Mouse (Mus musculus) MEL (cell line): ENCODE measurements around the gene Scarb1. TPM values are rescaled to one million over a fixed set of nuclear protein-coding genes. Genes with fewer than 3 reads are reported as not detected.
A peak's percentile ranks its signal among the peaks of the same experiment; 100 is the strongest.

Experiments
- DNase-seq: peaks from one replicate; pipeline ENCODE4 v3.0.0; 2011; ENCODE audit warnings: low read depth, low spot score
- H3K27ac ChIP-seq: 2 replicates; pipeline ENCODE4 v1.5.1; 2012; ENCODE audit warnings: low read depth, mild to moderate bottlenecking, control low read depth, low read length, moderate library complexity; ENCODE audit not compliant: control insufficient read depth
- H3K27me3 ChIP-seq, 2 experiments: fragments of 150-350 bp in 1 of 2; sonication (generic) in 1 of 2; 2 replicates each; pipeline ENCODE4 v1.6.1; 2012; ENCODE audit warnings: low read length in 2 of 2, mild to moderate bottlenecking in 2 of 2, improper control_type of control experiment in 1 of 2, moderate library complexity in 1 of 2; ENCODE audit not compliant: insufficient read depth in 2 of 2, control insufficient read depth in 1 of 2
- H3K36me3 ChIP-seq, 2 experiments: 2 replicates each; pipeline ENCODE4 v1.6.1; 2012 to 2014; ENCODE audit warnings: low read length in 2 of 2, improper control_type of control experiment in 1 of 2, inconsistent platforms in 1 of 2, mild to moderate bottlenecking in 1 of 2; ENCODE audit not compliant: insufficient read depth in 2 of 2, control insufficient read depth in 1 of 2
- H3K4me1 ChIP-seq, 2 experiments: fragments of 150-350 bp in 1 of 2; sonication (generic) in 1 of 2; 2 replicates each; pipeline ENCODE4 v1.6.1; 2012; ENCODE audit warnings: low read length in 2 of 2, improper control_type of control experiment in 1 of 2, mild to moderate bottlenecking in 1 of 2; ENCODE audit not compliant: insufficient read depth in 2 of 2, control insufficient read depth in 1 of 2
- H3K4me3 ChIP-seq, 2 experiments: fragments of 150-350 bp in 1 of 2; sonication (generic) in 1 of 2; 2 replicates each; pipeline ENCODE4 v1.5.1; 2012; ENCODE audit warnings: low read depth in 2 of 2, low read length in 2 of 2, mild to moderate bottlenecking in 2 of 2, moderate library complexity in 2 of 2, control low read depth in 1 of 2, improper control_type of control experiment in 1 of 2; ENCODE audit not compliant: control insufficient read depth in 1 of 2, insufficient read depth in 1 of 2
- H3K79me2 ChIP-seq: 2 replicates; pipeline ENCODE4 v1.6.1; 2012; ENCODE audit warnings: mild to moderate bottlenecking, low read length, moderate library complexity; ENCODE audit not compliant: control insufficient read depth, poor library complexity, insufficient read depth
- H3K9ac ChIP-seq: 2 replicates; pipeline ENCODE4 v1.6.1; 2012; ENCODE audit warnings: low read depth, mild to moderate bottlenecking, control low read depth, low read length, moderate library complexity; ENCODE audit not compliant: control insufficient read depth, poor library complexity, severe bottlenecking
- H3K9me3 ChIP-seq: fragments of 150-350 bp; sonication (generic); replicated peaks from 2 replicates; pipeline ENCODE4 v1.6.1; 2012; ENCODE audit warnings: mild to moderate bottlenecking, low read length, improper control_type of control experiment, moderate library complexity; ENCODE audit not compliant: insufficient read depth
- BHLHE40 ChIP-seq: IDR thresholded peaks from 2 replicates; pipeline ENCODE4 v1.6.1; 2012; ENCODE audit warnings: low read depth, mild to moderate bottlenecking, inconsistent platforms, low read length, improper control_type of control experiment, borderline replicate concordance
- CTCF ChIP-seq, 3 experiments: IDR thresholded peaks in 2 of 3; conservative IDR thresholded peaks in 1 of 3; 2 replicates each; pipeline ENCODE4 v1.5.1; 2011 to 2012; ENCODE audit warnings: low read length in 3 of 3, low read depth in 2 of 3, mild to moderate bottlenecking in 2 of 3, improper control_type of control experiment in 1 of 3, inconsistent platforms in 1 of 3, mixed read lengths in 1 of 3, moderate library complexity in 1 of 3; ENCODE audit not compliant: control insufficient read depth in 1 of 3, insufficient read depth in 1 of 3, poor library complexity in 1 of 3, severe bottlenecking in 1 of 3
- ELF1 ChIP-seq: IDR thresholded peaks from 2 replicates; pipeline ENCODE4 v1.6.1; 2014; ENCODE audit warnings: low read depth, mild to moderate bottlenecking, inconsistent platforms, low read length, improper control_type of control experiment, moderate library complexity
- KAT2A ChIP-seq: conservative IDR thresholded peaks from 2 replicates; pipeline ENCODE4 v1.6.1; 2012; ENCODE audit warnings: low read depth, low read length, improper control_type of control experiment, inconsistent platforms
- MAFK ChIP-seq: IDR thresholded peaks from 2 replicates; pipeline ENCODE4 v1.6.1; 2011; ENCODE audit warnings: low read depth, mild to moderate bottlenecking, low read length, improper control_type of control experiment, borderline replicate concordance
- MAX ChIP-seq: IDR thresholded peaks from 2 replicates; pipeline ENCODE4 v1.6.1; 2011; ENCODE audit warnings: low read length, improper control_type of control experiment
- MYB ChIP-seq: IDR thresholded peaks from 2 replicates; pipeline ENCODE4 v1.6.1; 2011; ENCODE audit warnings: mild to moderate bottlenecking, low read depth, low read length, improper control_type of control experiment
- MYC ChIP-seq: IDR thresholded peaks from 2 replicates; pipeline ENCODE4 v1.6.1; 2011; ENCODE audit warnings: low read depth, mild to moderate bottlenecking, low read length, improper control_type of control experiment, moderate library complexity
- SMC3 ChIP-seq: IDR thresholded peaks from 2 replicates; pipeline ENCODE4 v1.6.1; 2011; ENCODE audit warnings: low read depth, low read length, improper control_type of control experiment
- TBP ChIP-seq: IDR thresholded peaks from 2 replicates; pipeline ENCODE4 v1.8.0; 2011; ENCODE audit warnings: low read depth, low read length, improper control_type of control experiment
- USF1 ChIP-seq: IDR thresholded peaks from 2 replicates; pipeline ENCODE4 v1.6.1; 2014; ENCODE audit warnings: low read depth, mild to moderate bottlenecking, inconsistent platforms, low read length, improper control_type of control experiment, moderate library complexity
- USF2 ChIP-seq, 2 experiments: IDR thresholded peaks; 2 replicates each; pipeline ENCODE4 v1.6.1; 2011 to 2012; ENCODE audit warnings: improper control_type of control experiment in 2 of 2, low read length in 2 of 2, borderline replicate concordance in 1 of 2, inconsistent platforms in 1 of 2, low read depth in 1 of 2, mild to moderate bottlenecking in 1 of 2; ENCODE audit not compliant: insufficient read depth in 1 of 2
- ZC3H11A ChIP-seq: IDR thresholded peaks from 2 replicates; pipeline ENCODE4 v1.6.1; 2012; ENCODE audit warnings: low read depth, mild to moderate bottlenecking, inconsistent platforms, low read length, improper control_type of control experiment
- polyA plus RNA-seq, 2 experiments: library from polyadenylated mRNA; stranded (reverse) in 1 of 2; unstranded in 1 of 2; fragments of >175 nt in 1 of 2; fragments of >200 nt in 1 of 2; gene quantifications; 2 replicates each; pipeline versions ENCODE4 v1.2.1 to v1.2.4; 2012; ENCODE audit warnings: low replicate concordance in 2 of 2, low read depth in 1 of 2; ENCODE audit not compliant: insufficient read length in 2 of 2, insufficient read depth in 1 of 2, missing spikeins in 1 of 2
- total RNA-seq: library from RNA; depleted of rRNA; stranded (reverse); fragments of 300-350 nt; gene quantifications from 2 replicates; pipeline ENCODE4 v1.2.3, GENCODE M21; 2012

The Scarb1 gene
- total and polyA plus RNA-seq, 3 experiments = 53.1 to 98.3 TPM; not detected in 1

DNA sequence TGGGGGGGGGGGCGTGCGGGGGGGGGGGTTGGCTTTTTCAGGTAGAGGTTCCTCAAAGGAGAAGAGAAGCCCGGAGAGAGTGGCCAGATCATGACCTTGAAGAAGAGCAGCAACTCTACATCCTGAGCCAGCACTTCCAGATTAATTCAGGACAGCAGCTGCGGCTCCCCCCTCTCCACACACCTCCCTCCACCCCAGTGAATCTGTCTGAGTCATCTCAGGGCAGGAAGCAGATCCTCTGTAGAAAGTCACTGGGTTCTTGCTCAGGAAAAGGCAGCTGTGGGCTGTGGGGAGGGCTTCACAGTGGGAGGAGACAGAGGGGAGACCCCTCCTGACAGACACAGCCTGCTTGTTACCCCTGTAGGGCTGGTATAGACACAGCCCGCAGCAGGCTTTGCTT, 87.0 kb downstream of the Scarb1 start:
- no peak overlapping the region for H3K4me3 ChIP-seq
- no peak for DNase-seq
- no peaks in the 10 kb centered on the region for H3K27me3 ChIP-seq
- no peaks in the 10 kb centered on the region for H3K36me3 ChIP-seq
- H3K4me1 ChIP-seq = no peaks in the 10 kb centered on the region; a peak in 1 of 4 replicates
- H3K79me2 ChIP-seq = no peaks in the 10 kb centered on the region
- H3K27ac ChIP-seq = no peak overlapping the region
- H3K9ac ChIP-seq = no peak overlapping the region
- no peaks in the 10 kb centered on the region for H3K9me3 ChIP-seq
- TF ChIP-seq KAT2A (no peak), USF1 (no peak), BHLHE40 (no peak), MYC (no peak)

GRCm38 (mm10) chr5:125253448-125253847, 87.4 kb downstream of the Scarb1 start:
- TF ChIP-seq TBP = no peak
- TF ChIP-seq, all 39 proteins: peak for 0
- Histone ChIP-seq H3K4me1 (no peaks in the 10 kb centered on the region; a peak in 1 of 4 replicates), H3K9me3 (no peaks in the 10 kb centered on the region), H3K9ac (no peak overlapping the region), H3K79me2 (no peaks in the 10 kb centered on the region), H3K27ac (no peak overlapping the region), H3K36me3 (no peaks in the 10 kb centered on the region), H3K4me3 (no peak overlapping the region), H3K27me3 (peaks cover 0 to 1% of the 10 kb centered on the region in 2 experiments; a peak in 1 of 4 replicates)
- no peak for DNase-seq

GRCm38 (mm10) chr5:125252664-125253063, 88.2 kb downstream of the Scarb1 start:
- no peak overlapping the region for H3K9ac ChIP-seq
- TF ChIP-seq ELF1 = no peak
- no peak for TF ChIP-seq MYC
- no peak overlapping the region for H3K4me3 ChIP-seq
- H3K27me3 ChIP-seq = peaks cover 0 to 3% of the 10 kb centered on the region in 2 experiments; a peak in 1 of 4 replicates
- DNase-seq = no peak
- H3K27ac ChIP-seq = no peak overlapping the region
- no peaks in the 10 kb centered on the region for H3K36me3 ChIP-seq
- no peaks in the 10 kb centered on the region; a peak in 1 of 4 replicates for H3K4me1 ChIP-seq
- no peaks in the 10 kb centered on the region for H3K9me3 ChIP-seq
- H3K79me2 ChIP-seq = no peaks in the 10 kb centered on the region

DNA sequence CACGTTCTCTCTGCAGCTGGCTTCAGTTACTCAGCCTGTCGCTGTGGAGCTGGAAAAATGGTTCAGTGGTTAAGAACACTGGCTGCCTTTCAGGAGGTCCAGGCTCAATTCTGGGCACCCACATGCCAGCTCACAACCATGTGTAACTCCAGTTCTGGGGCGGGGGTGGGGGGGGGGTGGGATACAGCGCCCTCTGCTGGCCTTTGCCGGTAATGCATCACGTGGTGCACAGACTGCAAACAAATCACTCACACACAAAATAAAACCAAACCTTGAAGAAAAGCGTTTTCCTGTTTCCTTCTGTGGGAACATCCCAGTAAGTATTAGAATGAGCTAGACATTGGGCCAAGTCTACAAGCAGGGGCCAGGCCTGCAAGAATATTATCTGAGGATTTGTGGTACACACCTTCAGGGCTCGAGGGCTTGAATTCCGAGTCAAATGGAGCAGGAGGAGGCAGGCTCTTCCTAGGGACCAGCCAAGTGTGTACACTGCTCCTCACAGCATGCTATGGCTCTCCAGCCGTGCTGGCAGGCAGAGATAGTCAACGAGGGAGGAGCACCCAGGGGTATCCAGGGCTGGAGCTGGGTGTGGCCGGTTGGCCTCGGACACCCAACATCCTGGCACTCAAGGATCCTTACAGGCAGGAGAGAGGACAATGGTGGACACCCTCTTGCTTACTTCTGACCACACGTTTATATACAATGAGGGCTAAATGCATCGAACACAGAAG, 88.8 kb downstream of the Scarb1 start:
- Histone ChIP-seq H3K27me3 (peaks cover 0 to 3% of the 10 kb centered on the region in 2 experiments; a peak in 1 of 4 replicates), H3K27ac (no peak overlapping the region), H3K9ac (no peak overlapping the region), H3K36me3 (no peaks in the 10 kb centered on the region), H3K4me3 (no peak overlapping the region), H3K9me3 (no peaks in the 10 kb centered on the region), H3K79me2 (no peaks in the 10 kb centered on the region), H3K4me1 (no peaks in the 10 kb centered on the region; a peak in 1 of 4 replicates)
- TF ChIP-seq USF2 (IDR thresholded peaks at IDR 0.05; ENCODE audit: borderline replicate concordance in 1 of 2, insufficient read depth in 1 of 2, low read depth in 1 of 2, low read length in 2 of 2) = peak in 1 of 2 experiments; percentile 40; a peak in 2 of 4 replicates
- TF ChIP-seq ZC3H11A = peak; percentile 16; the same call in 1 of the 2 replicates
- no peak for TF ChIP-seq MYB
- TF ChIP-seq SMC3 = peak; percentile 38
- peak; percentile 39; the same call in 1 of the 2 replicates for TF ChIP-seq MAX
- TF ChIP-seq MYC = 0 out of 2 replicates have a peak, but pooled peaks have one; percentile 39
- TF ChIP-seq USF1 = peak; percentile 87
- peak; percentile 55 to 97 (median 65) for TF ChIP-seq CTCF (IDR thresholded peaks at IDR 0.05 in 2 of 3, conservative IDR thresholded peaks at IDR 0.05 in 1 of 3; ENCODE audit: control insufficient read depth in 1 of 3, insufficient read depth in 1 of 3, low read depth in 2 of 3, low read length in 3 of 3, poor library complexity in 1 of 3, severe bottlenecking in 1 of 3)
- TF ChIP-seq MAFK = no peak
- peak; percentile 24 for DNase-seq
